Mouse (Mus musculus) layer of hippocampus, adult 8-10 months (tissue): ENCODE measurements around the gene Ankrd60. TPM values are rescaled to one million over a fixed set of nuclear protein-coding genes. Genes with fewer than 3 reads are reported as not detected.

Experiments used
- DNase-seq, 2 experiments: peaks; one replicate each; pipeline ENCODE4 v3.0.0; 2022; ENCODE audit warnings: low spot score in 2 of 2
- total RNA-seq, 4 experiments: library from RNA; stranded (reverse); gene quantifications; 2 replicates each; pipeline ENCODE4 v1.2.4; 2022

Ankrd60 gene
- total RNA-seq, 4 experiments from 2014 or later = not detected

GRCm38 (mm10) chr2:173585387-173586117 lies 7.4 kb upstream of the Ankrd60 start:
- DNase-seq = no peak

GRCm38 (mm10) chr2:173584361-173584760 lies 6.2 kb upstream of the Ankrd60 start:
- no peak for DNase-seq

DNA sequence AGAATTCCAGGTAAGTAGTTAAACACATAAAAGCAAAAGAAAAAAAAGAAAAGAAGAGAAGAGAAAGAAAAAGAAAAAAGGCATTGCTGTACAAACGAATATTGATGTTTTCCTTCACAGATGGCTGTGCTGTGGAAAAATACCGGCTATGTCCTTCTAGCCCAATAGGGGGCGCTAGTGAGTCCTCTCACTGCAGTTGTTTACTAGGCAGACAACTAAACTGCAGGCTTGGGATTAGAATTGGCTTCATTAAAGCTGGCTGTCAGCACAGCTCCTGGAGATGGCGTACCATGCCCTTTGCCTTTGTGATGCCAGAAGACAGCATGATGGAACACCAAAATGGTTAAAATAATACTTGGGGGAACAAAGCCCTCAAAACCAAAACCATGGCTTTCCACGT lies 5.3 kb upstream of the Ankrd60 start:
- no peak for DNase-seq

DNA sequence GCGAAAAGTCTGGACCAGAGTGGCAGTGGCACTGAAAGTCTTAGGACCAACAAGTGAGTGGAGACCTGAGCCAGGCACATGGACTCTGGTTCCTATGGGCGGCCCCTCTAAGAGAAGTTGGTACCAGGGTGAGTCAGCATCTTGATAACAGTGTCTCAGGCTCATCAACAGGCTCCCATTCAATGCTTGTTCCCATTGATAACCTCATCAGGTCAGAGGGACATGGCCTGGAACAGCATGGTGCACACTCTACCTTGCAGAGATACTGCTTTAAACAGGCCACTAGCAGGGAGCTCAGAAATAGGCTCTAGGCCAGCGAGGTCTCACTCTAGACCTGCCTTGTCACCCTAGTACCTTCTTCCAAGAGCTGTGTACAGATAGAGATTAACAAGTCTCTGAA lies 4.7 kb upstream of the Ankrd60 start:
- no peak for DNase-seq

DNA sequence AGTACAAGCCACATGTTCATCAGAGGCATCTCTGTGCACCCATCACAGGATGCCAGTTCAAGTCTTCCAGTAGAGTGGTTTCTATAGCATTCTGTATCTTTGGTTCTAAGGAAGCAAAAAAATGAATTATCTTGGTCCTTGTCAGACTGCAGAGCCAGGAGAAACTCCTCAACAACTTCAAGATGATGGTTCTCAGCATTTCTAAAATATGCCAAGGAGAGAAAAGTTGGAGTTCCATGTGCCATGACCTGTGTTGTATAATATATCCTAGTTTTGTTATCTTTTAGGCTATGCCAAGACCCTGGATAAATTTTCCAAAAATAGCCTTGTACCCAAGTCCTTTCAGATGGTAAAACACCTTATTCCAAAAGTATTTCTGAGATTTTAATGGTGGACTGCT lies 2.9 kb upstream of the Ankrd60 start:
- no peak for DNase-seq

GRCm38 (mm10) chr2:173578595-173578994 lies 430 bp upstream of the Ankrd60 start:
- DNase-seq = no peak

GRCm38 (mm10) chr2:173564179-173564578 lies 14.0 kb downstream of the Ankrd60 start:
- DNase-seq = no peak

GRCm38 (mm10) chr2:173563336-173563735 lies 14.8 kb downstream of the Ankrd60 start:
- DNase-seq = peak in 1 of 2 experiments; percentile 15

GRCm38 (mm10) chr2:173561851-173562442 lies 16.2 kb downstream of the Ankrd60 start:
- peak; percentile 38 to 73 for DNase-seq

DNA sequence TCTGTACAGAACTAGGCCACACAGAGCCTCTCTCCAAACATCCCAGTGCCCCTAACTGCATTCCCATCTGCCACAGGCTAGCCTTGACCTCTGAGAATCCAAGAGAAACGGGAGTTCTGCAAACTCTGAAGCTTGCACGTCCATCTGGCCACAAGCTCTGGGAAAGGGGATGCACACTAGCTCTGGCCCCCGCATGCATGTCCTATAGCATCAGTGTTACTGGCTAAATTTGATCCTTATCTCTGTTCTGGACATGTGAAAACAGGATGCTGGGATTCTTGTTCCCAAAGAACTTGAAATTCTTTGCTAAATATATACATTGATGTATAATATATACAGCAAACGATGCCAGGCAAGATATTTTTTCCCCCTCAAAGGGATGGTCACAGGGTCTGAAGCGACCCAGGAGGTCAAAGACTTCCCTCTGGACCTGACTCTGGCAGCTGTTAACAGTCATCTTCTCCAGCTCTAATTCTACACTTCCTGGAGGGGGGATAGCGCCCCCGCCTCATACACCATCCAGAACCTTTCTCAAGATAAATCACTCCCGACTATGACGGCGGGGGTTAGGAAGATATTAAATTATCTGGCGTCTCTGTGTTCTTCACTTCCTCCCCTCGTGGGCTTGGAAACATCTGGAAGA lies 19.3 kb downstream of the Ankrd60 start:
- no peak for DNase-seq

DNA sequence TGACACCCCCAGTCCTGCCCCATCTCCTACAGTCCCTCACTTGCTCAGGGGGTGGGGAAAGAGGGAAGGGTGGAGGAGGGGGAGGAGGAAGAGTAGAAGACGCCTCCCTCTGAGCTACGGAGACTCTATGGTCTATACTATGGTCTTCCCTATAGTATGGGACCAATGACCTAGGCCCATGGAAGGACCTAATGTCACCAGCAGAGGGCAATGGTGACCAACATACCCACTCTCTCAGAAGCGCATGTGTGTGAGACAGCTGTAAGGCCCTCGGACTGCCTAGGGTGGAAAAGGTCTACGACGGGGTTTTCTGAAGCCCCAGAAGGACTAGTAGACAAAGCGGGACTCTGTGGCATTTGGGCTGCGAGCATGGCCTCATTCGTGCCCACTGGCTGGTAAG lies 24.3 kb downstream of the Ankrd60 start:
- DNase-seq = no peak

DNA sequence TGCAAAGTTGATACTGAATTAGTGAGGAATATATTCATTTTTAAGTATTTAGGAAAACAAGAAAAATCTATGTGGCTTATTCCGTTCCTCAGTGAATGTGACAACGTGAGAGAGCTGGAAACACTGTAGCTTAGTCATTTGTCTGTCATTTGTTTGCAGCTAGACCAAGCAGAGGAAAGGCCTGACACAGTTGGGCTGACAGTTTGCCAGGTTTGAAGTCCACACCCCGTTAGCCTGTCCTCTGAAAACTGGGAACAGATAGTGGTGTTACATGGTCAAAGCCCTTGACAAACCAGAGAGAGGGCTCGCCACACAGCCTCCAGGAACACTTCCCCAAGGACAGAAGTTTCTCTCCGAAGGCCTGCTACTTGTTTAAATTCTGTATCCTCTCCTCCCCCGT lies 27.5 kb downstream of the Ankrd60 start:
- no peak for DNase-seq

GRCm38 (mm10) chr2:173549236-173549635 lies 28.9 kb downstream of the Ankrd60 start:
- no peak for DNase-seq

- peak; percentile 40 to 77 for DNase-seq
These were observed 32.0 kb downstream of the Ankrd60 start for GRCm38 (mm10) chr2:173545992-173546703.

- no peak for DNase-seq
These were observed 35.4 kb downstream of the Ankrd60 start for GRCm38 (mm10) chr2:173542716-173543115.

- no peak for DNase-seq
These were observed 36.4 kb downstream of the Ankrd60 start for GRCm38 (mm10) chr2:173541748-173542147.

DNA sequence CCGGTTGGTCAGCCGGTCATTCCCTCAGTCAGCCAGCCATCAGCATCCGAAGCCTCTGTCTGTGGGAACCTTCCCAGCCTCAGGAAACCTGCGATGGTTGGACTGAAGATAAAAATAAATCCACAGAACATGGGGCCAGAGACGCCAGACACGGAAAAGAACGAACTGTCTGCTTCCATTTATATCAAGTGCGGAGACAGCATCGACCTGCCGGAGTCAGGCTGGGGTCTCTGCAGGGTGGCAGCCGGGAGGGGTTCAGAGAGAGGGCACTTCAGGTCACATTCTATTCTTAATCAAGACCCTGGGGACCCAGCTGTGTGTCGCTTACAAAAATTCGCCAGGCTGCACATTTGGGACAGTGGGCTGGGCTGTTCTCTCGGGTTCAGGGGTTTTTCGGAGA lies 38.4 kb downstream of the Ankrd60 start:
- no peak for DNase-seq

GRCm38 (mm10) chr2:173535886-173536285 lies 42.3 kb downstream of the Ankrd60 start:
- no peak for DNase-seq

DNA sequence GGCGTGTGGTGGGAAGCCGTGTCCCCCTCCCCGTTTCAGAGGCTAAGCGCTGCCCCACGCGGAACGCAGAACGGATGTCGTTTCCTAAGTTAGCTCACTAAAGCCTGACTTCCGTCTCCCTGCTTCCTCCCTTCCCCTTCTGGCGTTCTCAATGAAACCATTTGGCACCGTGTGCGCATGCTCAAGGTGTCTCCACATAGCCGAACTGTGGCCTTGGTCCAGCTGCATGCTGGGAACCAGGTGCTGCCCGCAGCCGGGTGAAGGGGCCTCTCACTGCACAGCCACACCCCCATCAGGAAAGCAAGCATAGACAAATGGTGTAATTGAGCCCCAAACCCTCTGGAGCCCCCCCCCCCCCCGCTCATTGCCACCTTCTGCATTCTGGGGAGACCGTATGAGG lies 42.8 kb downstream of the Ankrd60 start:
- no peak for DNase-seq

GRCm38 (mm10) chr2:173534581-173534980 lies 43.6 kb downstream of the Ankrd60 start:
- no peak for DNase-seq

DNA sequence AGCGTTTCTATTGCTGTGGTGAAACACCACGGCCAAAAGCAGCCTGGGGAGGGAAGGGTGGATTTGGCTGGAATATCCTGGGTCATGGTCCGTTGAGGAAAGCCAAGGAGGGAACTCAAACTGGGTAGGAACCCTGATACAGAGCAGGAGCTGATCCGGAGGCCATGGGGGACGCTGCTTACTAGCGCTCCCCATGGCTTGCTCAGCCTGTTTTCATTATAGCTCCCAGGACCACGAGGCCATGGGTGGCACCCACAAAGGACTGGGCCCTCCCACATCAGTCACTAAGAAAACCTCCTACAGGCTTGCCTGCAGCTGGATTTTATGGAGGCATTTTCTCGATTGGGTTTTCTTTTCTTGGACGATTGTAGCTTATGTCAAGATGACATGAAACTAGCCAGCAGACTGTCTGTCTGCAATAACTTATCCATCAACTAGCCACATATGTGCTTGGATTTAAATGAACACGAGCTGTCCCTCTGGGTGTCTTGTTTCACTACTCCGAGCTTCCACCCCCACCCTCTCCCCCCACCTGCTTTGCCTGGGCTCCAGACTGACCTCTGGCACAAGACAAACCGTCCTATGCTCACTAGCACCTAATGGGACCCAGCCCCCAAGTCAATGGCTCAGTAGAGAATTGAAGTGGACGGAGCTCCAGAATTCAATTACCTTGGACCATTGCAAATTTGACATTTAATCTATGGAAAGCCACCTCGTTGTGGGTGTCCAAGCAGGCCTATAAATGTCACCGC lies 45.3 kb downstream of the Ankrd60 start:
- DNase-seq = no peak
